Mouse (Mus musculus) liver, embryonic 14.5 days (tissue): Measurements from ENCODE around the gene Klrb1c.

ENCODE experiments used
- CTCF ChIP-seq: IDR thresholded peaks from 2 replicates; pipeline ENCODE4 v1.5.1; 2016; ENCODE audit warnings: antibody characterized with exemption, low read depth, control low read depth
- EP300 ChIP-seq: IDR thresholded peaks from 2 replicates; pipeline ENCODE4 v1.6.1; 2016; ENCODE audit warnings: antibody characterized with exemption, low read depth

- TF ChIP-seq CTCF (no peak), EP300 (no peak)
Observed at GRCm38 (mm10) chr6:128818083-128818802, 29.2 kb upstream of the Klrb1c start.
